Mouse (Mus musculus) embryonic fibroblast, embryonic 13.5 days (primary cell): Measurements from ENCODE around the gene Serpini1. TPM values are rescaled to one million over a fixed set of nuclear protein-coding genes. Genes with fewer than 3 reads are reported as not detected.

Experiments
- H3K27ac ChIP-seq: 2 replicates; pipeline ENCODE4 v1.5.1; 2012; ENCODE audit warnings: low read length, control low read depth, inconsistent platforms; ENCODE audit not compliant: insufficient read depth
- H3K4me1 ChIP-seq: 2 replicates; pipeline ENCODE4 v1.6.1; 2011; ENCODE audit warnings: low read length; ENCODE audit not compliant: control insufficient read depth, insufficient read depth
- H3K4me3 ChIP-seq: 2 replicates; pipeline ENCODE4 v1.5.1; 2011; ENCODE audit warnings: mild to moderate bottlenecking, control low read depth, low read length; ENCODE audit not compliant: insufficient read depth
- CTCF ChIP-seq: IDR thresholded peaks from 2 replicates; pipeline ENCODE4 v1.5.1; 2011; ENCODE audit warnings: mild to moderate bottlenecking, control low read depth, low read length, moderate library complexity, borderline replicate concordance; ENCODE audit not compliant: insufficient read depth
- POLR2A ChIP-seq: IDR thresholded peaks from 2 replicates; pipeline ENCODE4 v1.6.1; 2011; ENCODE audit warnings: low read depth, mild to moderate bottlenecking, control low read depth, low read length, moderate library complexity
- polyA plus RNA-seq: library from polyadenylated mRNA; stranded (reverse); fragments of >200 nt; gene quantifications from 2 replicates; pipeline ENCODE4 v1.2.4, GENCODE M21; 2011; ENCODE audit warnings: low read depth; ENCODE audit not compliant: missing spikeins, insufficient read length

Serpini1 gene
- polyA plus RNA-seq, 1 experiment = 1.9 TPM

- Histone ChIP-seq H3K27ac (no peak overlapping the region), H3K4me1 (no peaks in the 10 kb centered on the region), H3K4me3 (no peak overlapping the region)
- TF ChIP-seq POLR2A = no peak
- no peak for TF ChIP-seq CTCF
Measured at GRCm38 (mm10) chr3:75666962-75667361, 109.6 kb downstream of the Serpini1 start.

- H3K4me1 ChIP-seq = no peaks in the 10 kb centered on the region
- no peak overlapping the region for H3K27ac ChIP-seq
- TF ChIP-seq POLR2A (no peak), CTCF (no peak)
- H3K4me3 ChIP-seq = no peak overlapping the region
Measured at GRCm38 (mm10) chr3:75670425-75670824, 113.1 kb downstream of the Serpini1 start.

- H3K4me1 ChIP-seq = no peaks in the 10 kb centered on the region
- H3K4me3 ChIP-seq = no peak overlapping the region
- no peak overlapping the region for H3K27ac ChIP-seq
- no peak for TF ChIP-seq CTCF
- no peak for TF ChIP-seq POLR2A
Measured at GRCm38 (mm10) chr3:75682881-75683280, 125.5 kb downstream of the Serpini1 start.

- Histone ChIP-seq H3K4me1 (no peaks in the 10 kb centered on the region), H3K27ac (no peak overlapping the region)
- TF ChIP-seq CTCF (no peak), POLR2A (no peak)
Measured at GRCm38 (mm10) chr3:75686775-75687174, 129.4 kb downstream of the Serpini1 start.

GRCm38 (mm10) chr3:75687187-75687825, 130.0 kb downstream of the Serpini1 start:
- TF ChIP-seq POLR2A (no peak), CTCF (no peak)
- Histone ChIP-seq H3K27ac (no peak overlapping the region; the same call in 1 of the 2 replicates), H3K4me1 (no peaks in the 10 kb centered on the region), H3K4me3 (no peak overlapping the region)

More at GRCm38 (mm10) chr3:75686775-75687174, 129.4 kb downstream of the Serpini1 start:
- no peak overlapping the region for H3K4me3 ChIP-seq

GRCm38 (mm10) chr3:75690321-75690720, 133.0 kb downstream of the Serpini1 start:
- TF ChIP-seq POLR2A (no peak), CTCF (no peak)
- no peak overlapping the region for H3K4me3 ChIP-seq
- H3K27ac ChIP-seq = no peak overlapping the region
- H3K4me1 ChIP-seq = no peaks in the 10 kb centered on the region

- no peak overlapping the region for H3K4me3 ChIP-seq
- no peak overlapping the region for H3K27ac ChIP-seq
- TF ChIP-seq POLR2A (no peak), CTCF (no peak)
- no peaks in the 10 kb centered on the region for H3K4me1 ChIP-seq
Measured at GRCm38 (mm10) chr3:75692088-75692487, 134.7 kb downstream of the Serpini1 start.

Other genes with a start within 250 kb of the Serpini1 start
- not detected in 2 replicates for gene Wdr49, start 75.4 kb upstream of the Serpini1 start, polyA plus RNA-seq
- gene Pdcd10, start 691 bp upstream of the Serpini1 start, polyA plus RNA-seq = 93.5 and 99.4 TPM in 2 replicates
- gene Gm29133, start 190.7 kb downstream of the Serpini1 start, polyA plus RNA-seq = not detected in 2 replicates